Mouse (Mus musculus) v-Abl transformed pro-B cells (cell line): ENCODE results near the gene Abhd2.

Experiments
- in situ Hi-C, 2 experiments: fragments of 400-800 bp; cut with MboI; formaldehyde crosslinking; loops; one replicate each; pipeline ENCODE4 v1.15.1; 2025; ENCODE audit not compliant: unreplicated experiment in 2 of 2

Gene Abhd2

GRCm38 (mm10) chr7:79287226-79287625 is 14.2 kb downstream of the Abhd2 start:
- in situ Hi-C loops = loop anchor here in 1 of 2 experiments (5.0 kb wide), 1 partner anchor 35 kb away; no protein-coding TSS in a partner anchor

GRCm38 (mm10) chr7:79287928-79288327 is 14.9 kb downstream of the Abhd2 start:
- in situ Hi-C loops = loop anchor here in 1 of 2 experiments (5.0 kb wide), 1 partner anchor 36 kb away; no protein-coding TSS in a partner anchor

- in situ Hi-C loops = loop anchor here in 1 of 2 experiments (5.0 kb wide), 1 partner anchor 36 kb away; no protein-coding TSS in a partner anchor
Observed at GRCm38 (mm10) chr7:79288422-79288821, 15.4 kb downstream of the Abhd2 start.

GRCm38 (mm10) chr7:79293605-79294232 is 20.7 kb downstream of the Abhd2 start:
- in situ Hi-C loops = no loop called here

DNA sequence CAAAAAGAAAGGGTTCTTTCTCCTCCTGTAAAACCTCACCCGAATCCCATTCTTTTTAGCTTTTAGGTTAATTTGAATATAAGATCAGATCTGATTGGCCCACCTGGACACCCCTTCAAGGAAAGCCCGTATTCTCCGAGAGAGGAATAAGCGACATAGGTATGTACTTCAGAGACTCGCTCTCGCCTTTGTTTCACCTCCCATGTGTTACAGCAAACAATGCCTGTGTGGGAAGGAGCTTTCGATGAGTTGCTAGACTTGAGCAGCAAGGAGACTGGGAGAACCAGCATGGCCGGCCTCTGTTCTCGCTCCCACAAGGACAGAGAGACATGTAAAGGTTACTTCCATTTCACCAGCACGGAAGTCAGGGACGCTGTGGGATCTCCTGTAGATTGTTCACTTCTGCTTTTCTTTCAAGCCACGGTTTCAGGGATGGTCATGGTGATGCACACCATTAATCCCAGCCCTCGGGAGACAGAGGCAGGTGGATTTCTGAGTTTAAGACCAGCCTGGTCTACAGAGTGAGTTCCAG is 21.5 kb downstream of the Abhd2 start:
- in situ Hi-C loops = no loop called here

DNA sequence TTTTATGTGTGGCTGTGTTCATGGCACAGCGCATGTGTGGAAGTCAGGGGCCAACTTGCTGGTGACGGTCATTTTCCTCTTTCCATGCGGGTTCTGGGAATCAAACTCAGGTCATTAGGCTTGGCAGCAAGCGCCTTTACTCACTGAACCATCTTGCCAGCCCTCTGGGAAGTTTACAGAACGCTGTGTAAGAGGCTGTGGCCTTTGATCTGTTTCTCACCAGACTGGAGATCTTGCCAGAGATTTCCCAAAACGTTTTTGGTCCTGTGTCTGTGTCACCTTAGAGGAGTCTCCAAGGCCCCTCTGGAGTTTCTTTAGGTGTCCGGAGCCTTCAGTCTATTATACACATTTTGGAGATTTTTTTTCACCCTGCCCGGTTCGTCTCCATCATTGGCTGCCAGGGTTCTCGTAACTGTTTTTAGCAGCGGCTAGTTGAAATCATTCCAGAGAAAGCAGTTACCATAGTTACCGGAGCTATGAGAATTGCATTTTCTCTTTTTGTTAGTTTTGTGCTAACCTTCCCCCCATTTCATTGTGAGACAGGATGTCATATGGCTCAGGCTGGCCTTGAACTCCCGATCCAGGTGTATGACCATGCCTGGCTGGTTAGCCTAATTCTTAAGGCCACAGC is 22.3 kb downstream of the Abhd2 start:
- in situ Hi-C loops = no loop called here

DNA sequence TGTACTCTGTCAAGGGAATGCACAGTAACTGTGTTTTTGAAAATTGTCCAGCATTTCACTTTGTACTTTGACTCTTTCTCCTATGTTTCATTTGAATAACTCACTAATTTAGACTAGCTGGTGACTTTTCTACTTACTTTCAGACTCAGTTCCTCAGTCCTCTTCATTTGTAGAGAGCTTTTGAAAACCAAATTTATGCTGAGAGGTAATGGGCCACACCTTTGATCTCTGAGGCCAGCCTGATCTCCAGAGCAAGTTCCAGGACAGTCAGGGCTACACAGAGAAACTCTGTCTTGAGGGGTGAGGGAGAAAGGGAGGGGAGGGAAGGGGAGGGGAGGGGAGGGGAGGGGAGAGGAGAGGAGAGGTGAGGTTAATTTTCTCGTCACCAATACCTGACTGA is 25.7 kb downstream of the Abhd2 start:
- in situ Hi-C loops = no loop called here

- in situ Hi-C loops = no loop called here
Observed at GRCm38 (mm10) chr7:79299548-79299947, 26.5 kb downstream of the Abhd2 start.

DNA sequence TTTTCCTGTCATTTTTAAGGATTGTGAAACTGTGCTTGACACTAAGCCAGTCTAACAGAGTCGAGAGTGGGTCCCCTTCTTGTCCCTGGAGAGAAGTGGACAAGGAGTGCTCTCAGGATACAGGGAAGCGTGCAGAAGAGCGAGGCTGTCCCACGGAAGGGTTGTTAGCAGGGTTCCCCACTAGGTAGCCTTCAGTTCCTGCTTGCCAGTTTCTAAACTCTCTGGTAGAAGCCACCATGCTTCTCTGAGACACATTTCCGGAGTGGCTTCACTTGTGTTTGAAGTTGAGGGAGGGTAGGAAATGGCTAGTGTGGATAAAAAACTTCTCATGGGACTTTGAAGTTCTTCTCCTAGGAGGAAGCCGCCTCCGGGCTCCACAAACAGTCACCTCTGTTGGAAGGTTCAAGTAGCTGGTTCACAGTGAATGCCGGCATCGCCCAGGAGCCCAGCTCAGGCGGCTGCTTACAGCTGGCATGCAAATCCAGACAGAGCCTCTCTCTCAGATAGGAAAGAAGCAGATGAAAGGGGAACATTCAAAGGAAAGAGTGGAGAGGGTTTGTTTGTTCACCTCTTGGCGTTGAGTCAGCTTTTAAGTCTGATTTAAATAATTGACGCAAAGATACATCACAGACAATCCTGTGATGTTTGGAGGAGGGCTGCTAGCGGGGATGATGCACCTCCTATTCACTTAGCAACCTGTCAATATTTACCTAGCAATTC is 27.6 kb downstream of the Abhd2 start:
- in situ Hi-C loops = no loop called here

DNA sequence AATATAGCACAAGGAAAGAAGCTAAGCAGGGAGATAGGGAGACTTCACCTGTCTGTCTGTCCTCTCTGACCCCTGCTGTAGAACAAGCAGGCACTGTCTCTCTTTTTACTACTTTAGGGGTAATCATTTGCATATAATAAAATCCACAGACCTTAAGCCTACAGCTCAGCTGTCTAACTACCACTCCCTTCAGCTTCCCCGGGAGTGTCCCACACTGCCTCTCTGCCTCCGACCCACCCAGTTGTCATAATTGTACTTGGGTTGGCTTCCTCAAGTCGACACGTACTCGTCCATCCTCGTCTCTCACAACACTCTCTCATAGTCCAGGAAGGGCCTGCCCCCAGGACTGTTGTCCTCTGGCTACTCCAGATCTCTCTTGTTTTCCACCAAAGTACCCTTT is 29.1 kb downstream of the Abhd2 start:
- in situ Hi-C loops = no loop called here

- in situ Hi-C loops = no loop called here
Observed at GRCm38 (mm10) chr7:79302586-79302985, 29.6 kb downstream of the Abhd2 start.

GRCm38 (mm10) chr7:79303183-79303761 is 30.3 kb downstream of the Abhd2 start:
- in situ Hi-C loops = no loop called here

DNA sequence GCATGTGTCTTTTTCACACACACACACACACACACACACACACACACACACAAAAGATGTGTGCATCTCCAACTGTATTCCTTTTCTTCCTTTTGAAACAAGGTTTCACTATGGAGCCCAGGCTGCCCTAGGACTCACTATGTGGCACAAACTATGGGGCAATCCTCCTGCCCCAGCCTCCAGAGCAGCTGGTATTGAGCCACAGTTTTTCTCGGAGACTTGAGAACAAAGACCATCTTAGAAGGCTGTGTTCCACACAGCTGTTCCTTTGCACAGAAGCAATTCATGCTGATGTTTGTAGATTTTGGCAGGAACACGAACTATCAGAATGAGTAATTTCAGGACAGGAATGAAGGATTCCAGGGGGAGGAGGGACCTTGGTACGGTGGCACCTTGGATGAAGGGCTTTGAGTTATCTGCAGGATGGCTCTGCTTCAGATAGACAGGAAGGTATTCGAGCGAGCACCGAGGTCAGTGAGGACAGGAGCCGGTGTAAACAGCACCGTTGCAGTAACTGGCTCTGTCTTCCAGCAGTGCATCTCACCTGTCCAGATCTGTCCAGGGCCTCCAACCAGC is 35.5 kb downstream of the Abhd2 start:
- in situ Hi-C loops = no loop called here

GRCm38 (mm10) chr7:79309247-79310190 is 36.5 kb downstream of the Abhd2 start:
- in situ Hi-C loops = no loop called here

- in situ Hi-C loops = no loop called here
Observed at GRCm38 (mm10) chr7:79310191-79310555, 37.2 kb downstream of the Abhd2 start.

DNA sequence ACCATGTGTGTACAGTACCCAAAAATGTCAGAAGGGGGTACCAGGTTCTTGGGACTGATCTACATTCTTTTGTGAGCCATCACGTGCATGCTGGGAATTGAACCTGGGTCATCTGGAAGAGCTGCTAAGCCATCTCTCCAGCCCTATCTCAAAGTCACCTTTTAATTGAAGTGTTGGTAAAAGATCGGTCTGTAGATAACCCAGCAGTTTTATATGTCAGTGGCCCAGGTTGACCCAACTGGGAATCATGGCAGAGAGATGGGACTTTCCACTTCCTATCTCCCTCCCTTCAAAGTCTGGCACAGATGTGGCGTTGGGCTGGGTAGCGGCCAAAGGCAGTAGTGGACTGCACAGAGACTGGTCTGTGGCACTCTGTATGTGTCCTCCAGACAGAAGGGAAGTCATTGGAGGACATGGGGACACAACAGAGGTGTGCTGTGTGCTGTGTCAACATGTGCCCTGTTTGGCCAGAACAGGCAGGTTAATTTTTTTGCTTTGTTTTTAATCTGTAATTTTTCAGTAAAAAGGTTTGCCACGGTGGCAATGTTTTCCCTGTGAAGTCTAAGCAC is 38.5 kb downstream of the Abhd2 start:
- in situ Hi-C loops = no loop called here

DNA sequence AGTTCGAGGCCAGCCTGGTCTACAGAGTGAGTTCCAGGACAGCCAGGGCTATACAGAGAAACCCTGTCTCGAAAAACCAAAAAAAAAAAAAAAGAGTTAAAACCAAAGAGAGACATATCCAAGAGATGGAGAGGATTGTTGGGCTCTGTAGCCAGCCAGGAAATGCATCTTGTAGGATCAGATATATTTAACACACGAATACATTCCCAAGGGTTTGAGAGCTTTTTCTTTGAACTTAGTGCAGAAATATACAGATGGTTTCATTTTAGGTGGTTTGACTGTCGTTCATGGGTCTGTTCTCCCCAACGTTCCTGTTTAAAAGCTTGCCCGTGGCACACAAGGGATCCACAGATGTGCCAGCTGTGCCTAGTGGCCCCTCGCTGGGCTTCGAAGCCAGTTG is 39.2 kb downstream of the Abhd2 start:
- in situ Hi-C loops = no loop called here

- in situ Hi-C loops = no loop called here
Observed at GRCm38 (mm10) chr7:79313519-79314059, 40.6 kb downstream of the Abhd2 start.

GRCm38 (mm10) chr7:79314517-79314916 is 41.5 kb downstream of the Abhd2 start:
- in situ Hi-C loops = no loop called here
